Mouse (Mus musculus) megakaryocyte-erythroid progenitor cell, adult 5-6 weeks (primary cell): ENCODE measurements around the gene Plac9a. TPM values are rescaled to one million over a fixed set of nuclear protein-coding genes. Genes with fewer than 3 reads are reported as not detected.

Experiments
- ATAC-seq: replicated peaks from 2 replicates; pipeline ENCODE4 v1.8.0; 2016; ENCODE audit warnings: mild to moderate bottlenecking, inconsistent platforms; ENCODE audit not compliant: severe bottlenecking, poor library complexity, low FRiP score, low TSS enrichment
- total RNA-seq, 2 experiments: library from RNA; stranded (forward) in 1 of 2; stranded (reverse) in 1 of 2; fragments of 200-1000, 215-1000 nt in 1 of 2; fragments of >200 nt in 1 of 2; fragmentation: Nextera tagmentation in 1 of 2; gene quantifications; 2 replicates each; pipeline ENCODE4 v1.2.3; 2014 to 2017

Plac9a gene
- total RNA-seq, 2 experiments from 2014 or later = not detected

DNA sequence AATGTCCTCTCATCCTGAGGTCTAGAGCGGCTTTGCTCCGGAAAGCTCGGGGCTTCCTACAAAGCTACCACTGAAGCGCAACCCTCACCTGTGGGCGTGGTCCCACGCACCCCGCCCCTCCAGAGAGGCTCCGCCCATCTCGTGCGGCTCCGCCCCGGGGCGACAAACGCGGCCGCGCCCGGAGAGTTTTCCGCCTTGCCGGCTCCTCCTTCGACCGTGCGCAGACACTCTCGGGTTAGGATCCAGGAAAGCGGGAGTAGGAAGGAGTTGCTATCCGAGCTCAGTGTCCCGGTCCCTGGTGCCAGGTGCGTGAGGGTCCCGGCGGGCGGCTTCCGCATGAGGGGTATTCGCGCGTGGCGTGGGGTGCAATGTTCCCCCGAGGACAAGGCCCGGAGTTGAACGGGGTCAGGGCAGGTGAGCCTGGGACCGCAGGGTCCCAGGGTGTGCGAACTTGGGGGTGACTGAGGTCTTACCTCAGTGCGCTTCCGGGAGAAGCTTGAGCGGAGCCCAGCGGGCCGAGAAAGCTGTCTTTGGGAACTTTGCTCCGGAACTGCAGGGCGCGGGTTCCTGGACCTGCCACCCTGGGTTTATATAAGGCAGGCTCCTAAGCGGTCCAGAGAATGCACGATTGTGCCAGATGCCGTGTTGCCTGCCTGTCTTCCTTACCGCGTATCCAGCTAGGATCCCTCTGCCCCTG is 60.8 kb downstream of the Plac9a start, which contains the start of gene Anxa11:
TSS of gene Anxa11 (plus strand) at position 166 of the 697 bp plus-strand sequence.
- ATAC-seq = peak; percentile 95

DNA sequence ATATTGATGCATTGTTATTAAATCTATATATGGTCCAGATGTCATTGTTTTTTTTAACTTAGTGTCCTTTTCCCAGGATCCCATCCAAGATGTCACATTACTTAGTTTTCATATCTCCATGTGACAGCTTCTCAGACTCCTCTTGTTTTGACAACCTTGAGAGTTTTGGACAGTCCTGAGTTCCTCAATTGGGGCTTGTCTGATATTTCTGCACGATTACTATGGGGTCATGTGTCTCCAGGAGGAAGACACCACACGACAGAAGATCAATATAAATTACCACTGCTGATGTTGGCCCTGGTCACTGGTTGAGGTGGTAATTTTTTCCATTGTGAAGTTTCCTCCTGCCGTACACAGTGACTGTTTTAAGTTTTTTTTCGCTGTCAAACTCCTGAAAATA is 61.3 kb downstream of the Plac9a start:
- no peak for ATAC-seq

DNA sequence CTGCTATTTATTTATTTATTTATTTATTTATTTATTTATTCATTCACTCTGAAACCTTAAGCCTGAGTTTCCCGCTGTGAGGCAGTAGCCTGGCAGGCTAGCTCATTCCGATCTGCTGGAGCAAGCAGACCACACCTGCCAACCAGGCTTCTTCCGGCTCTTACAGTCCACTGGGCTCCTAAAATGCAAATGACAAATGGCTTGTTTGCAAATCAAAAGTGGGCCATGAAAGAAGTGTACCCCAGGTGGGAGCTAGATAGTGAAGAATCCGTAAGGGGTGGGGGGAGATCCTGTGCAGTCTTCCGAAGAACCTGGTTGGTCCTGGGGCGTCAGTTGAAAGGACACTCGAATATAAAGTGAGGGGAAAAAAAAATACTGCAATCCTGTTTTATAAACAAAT is 61.9 kb downstream of the Plac9a start:
- no peak for ATAC-seq

DNA sequence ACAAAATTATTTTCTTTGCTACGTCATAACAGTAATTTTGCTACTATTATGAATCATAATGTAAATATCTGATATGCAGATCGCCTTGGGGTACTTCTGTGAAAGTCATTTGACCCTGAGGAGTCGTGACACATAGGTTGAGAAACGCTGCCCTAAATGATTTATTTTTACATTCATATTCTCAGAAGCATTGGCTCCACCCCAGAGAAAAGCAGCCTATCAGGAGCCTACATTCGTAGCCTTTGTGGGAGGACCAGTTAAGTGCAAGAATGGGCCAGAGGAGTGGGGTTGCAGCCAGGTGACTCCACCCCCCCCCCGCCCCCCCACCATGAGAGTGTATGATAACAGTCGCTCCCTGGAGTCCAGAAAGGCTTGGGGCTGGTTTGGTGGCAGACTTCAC is 63.1 kb downstream of the Plac9a start:
- no peak for ATAC-seq

DNA sequence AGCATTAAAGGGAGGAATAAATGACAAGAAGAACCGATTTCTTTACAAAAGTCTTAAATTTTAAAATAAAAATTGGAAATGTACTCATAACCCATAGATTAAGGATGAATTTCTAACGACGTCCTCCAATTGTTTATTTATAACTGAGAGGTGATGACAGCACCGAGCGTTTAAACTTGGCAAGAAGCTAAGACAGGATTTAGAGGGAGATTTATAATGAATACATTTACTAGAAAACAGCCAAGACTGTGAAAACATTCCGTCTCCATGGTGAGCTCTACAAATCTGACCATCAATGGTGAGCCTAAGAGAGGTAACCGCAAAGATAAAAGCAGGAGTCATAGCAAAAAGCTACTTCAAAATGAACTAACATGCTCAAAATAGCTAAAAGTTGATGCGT is 64.5 kb downstream of the Plac9a start:
- ATAC-seq = no peak

Other genes with a start within 250 kb of the Plac9a start
- gene Ppif, start 208.9 kb downstream of the Plac9a start, total RNA-seq (2014; fragmentation: Nextera tagmentation) = 142 and 159 TPM in 2 replicates
- 42.9 and 55.8 TPM in 2 replicates for gene Ppif, start 208.9 kb downstream of the Plac9a start, total RNA-seq (2017)
- gene Zcchc24, start 134.1 kb downstream of the Plac9a start, total RNA-seq (2014; fragmentation: Nextera tagmentation) = 1.3 and 1.4 TPM in 2 replicates
- 0.91 and 1.4 TPM in 2 replicates for gene Zcchc24, start 134.1 kb downstream of the Plac9a start, total RNA-seq (2017)
- gene Anxa11, start 60.9 kb downstream of the Plac9a start, total RNA-seq (2014; fragmentation: Nextera tagmentation) = 29.2 and 29.7 TPM in 2 replicates
- gene Anxa11, start 60.9 kb downstream of the Plac9a start, total RNA-seq (2017) = 5.1 and 6.1 TPM in 2 replicates
- gene Tmem254a, start 24.6 kb upstream of the Plac9a start, total RNA-seq (2014; fragmentation: Nextera tagmentation) = 10.1 and 20.8 TPM in 2 replicates
- 3.0 TPM in 1 of 2 replicates, not detected in the other for gene Tmem254a, start 24.6 kb upstream of the Plac9a start, total RNA-seq (2017)
- not detected in 2 replicates for gene Cphx1, start 35.2 kb upstream of the Plac9a start, total RNA-seq (2014; fragmentation: Nextera tagmentation)
- not detected in 2 replicates for gene Cphx1, start 35.2 kb upstream of the Plac9a start, total RNA-seq (2017)
- gene Duxbl1, start 75.5 kb upstream of the Plac9a start, total RNA-seq (2014; fragmentation: Nextera tagmentation) = not detected in 2 replicates
- gene Duxbl1, start 75.5 kb upstream of the Plac9a start, total RNA-seq (2017) = not detected in 2 replicates
- not detected in 2 replicates for gene Gm9780, start 139.6 kb upstream of the Plac9a start, total RNA-seq (2014; fragmentation: Nextera tagmentation)
- gene Gm9780, start 139.6 kb upstream of the Plac9a start, total RNA-seq (2017) = not detected in 2 replicates
- gene Tmem254c, start 164.3 kb upstream of the Plac9a start, total RNA-seq (2014; fragmentation: Nextera tagmentation) = 32.7 TPM in 1 of 2 replicates, not detected in the other
- gene Tmem254c, start 164.3 kb upstream of the Plac9a start, total RNA-seq (2017) = 18.2 and 43.4 TPM in 2 replicates
- gene Cphx2, start 178.4 kb upstream of the Plac9a start, total RNA-seq (2014; fragmentation: Nextera tagmentation) = not detected in 2 replicates
- not detected in 2 replicates for gene Cphx2, start 178.4 kb upstream of the Plac9a start, total RNA-seq (2017)
- not detected in 2 replicates for gene Cphx3, start 179.2 kb upstream of the Plac9a start, total RNA-seq (2014; fragmentation: Nextera tagmentation)
- gene Cphx3, start 179.2 kb upstream of the Plac9a start, total RNA-seq (2017) = not detected in 2 replicates
- not detected in 2 replicates for gene Duxbl2, start 215.2 kb upstream of the Plac9a start, total RNA-seq (2014; fragmentation: Nextera tagmentation)
- not detected in 2 replicates for gene Duxbl2, start 215.2 kb upstream of the Plac9a start, total RNA-seq (2017)